Mouse (Mus musculus): ENCODE measurements around the gene Unc13b.
A peak's percentile ranks its signal among the peaks of the same experiment; 100 is the strongest.

Gene Unc13b

GRCm38 (mm10) chr4:43058753-43059654 lies at the start of gene Unc13b:
TSS of gene Unc13b (plus strand) at chr4:43058953.
- peak; percentile 96 for ATAC-seq (ENCODE audit: insufficient number of reproducible peaks, low FRiP score, low TSS enrichment)

- peak; percentile 84 for ATAC-seq (ENCODE audit: insufficient number of reproducible peaks, low FRiP score, low TSS enrichment)
Observed at GRCm38 (mm10) chr4:43010161-43011038, 48.4 kb upstream of the Unc13b start, which contains the start of gene Fancg. TSS of gene Fancg (minus strand) at chr4:43010506.

GRCm38 (mm10) chr4:43012091-43012490 lies 46.7 kb upstream of the Unc13b start:
- no peak for ATAC-seq (ENCODE audit: insufficient number of reproducible peaks, low FRiP score, low TSS enrichment)

GRCm38 (mm10) chr4:43018156-43018555 lies 40.6 kb upstream of the Unc13b start:
- ATAC-seq (ENCODE audit: insufficient number of reproducible peaks, low FRiP score, low TSS enrichment), result no peak

- ATAC-seq (ENCODE audit: insufficient number of reproducible peaks, low FRiP score, low TSS enrichment), result no peak
Observed at GRCm38 (mm10) chr4:43019176-43019575, 39.6 kb upstream of the Unc13b start.

- no peak for ATAC-seq (ENCODE audit: insufficient number of reproducible peaks, low FRiP score, low TSS enrichment)
Observed at GRCm38 (mm10) chr4:43019641-43020465, 38.9 kb upstream of the Unc13b start.

- ATAC-seq (ENCODE audit: insufficient number of reproducible peaks, low FRiP score, low TSS enrichment), result no peak
Observed at GRCm38 (mm10) chr4:43020876-43021275, 37.9 kb upstream of the Unc13b start.

GRCm38 (mm10) chr4:43021341-43021740 lies 37.4 kb upstream of the Unc13b start:
- no peak for ATAC-seq (ENCODE audit: insufficient number of reproducible peaks, low FRiP score, low TSS enrichment)

GRCm38 (mm10) chr4:43024673-43025072 lies 34.1 kb upstream of the Unc13b start:
- ATAC-seq (ENCODE audit: insufficient number of reproducible peaks, low FRiP score, low TSS enrichment), result no peak

- ATAC-seq (ENCODE audit: insufficient number of reproducible peaks, low FRiP score, low TSS enrichment), result peak; percentile 81
Observed at GRCm38 (mm10) chr4:43025084-43025960, 33.4 kb upstream of the Unc13b start, which contains the start of gene Pigo. TSS of gene Pigo (minus strand) at chr4:43025819.

- ATAC-seq (ENCODE audit: insufficient number of reproducible peaks, low FRiP score, low TSS enrichment), result no peak
Observed at GRCm38 (mm10) chr4:43029121-43029520, 29.6 kb upstream of the Unc13b start.

GRCm38 (mm10) chr4:43029749-43030148 lies 29.0 kb upstream of the Unc13b start:
- ATAC-seq (ENCODE audit: insufficient number of reproducible peaks, low FRiP score, low TSS enrichment), result no peak

- ATAC-seq (ENCODE audit: insufficient number of reproducible peaks, low FRiP score, low TSS enrichment), result no peak
Observed at GRCm38 (mm10) chr4:43030352-43030751, 28.4 kb upstream of the Unc13b start.

GRCm38 (mm10) chr4:43030780-43031230 lies 27.9 kb upstream of the Unc13b start:
- no peak; the same call in 1 of the 2 replicates for ATAC-seq (ENCODE audit: insufficient number of reproducible peaks, low FRiP score, low TSS enrichment)

- ATAC-seq (ENCODE audit: insufficient number of reproducible peaks, low FRiP score, low TSS enrichment), result peak; percentile 87
Observed at GRCm38 (mm10) chr4:43031237-43031995, 27.3 kb upstream of the Unc13b start, which contains the start of gene Stoml2. TSS of gene Stoml2 (minus strand) at chr4:43031710.

- ATAC-seq (ENCODE audit: insufficient number of reproducible peaks, low FRiP score, low TSS enrichment), result no peak
Observed at GRCm38 (mm10) chr4:43032501-43032900, 26.3 kb upstream of the Unc13b start.

GRCm38 (mm10) chr4:43033481-43033880 lies 25.3 kb upstream of the Unc13b start:
- no peak for ATAC-seq (ENCODE audit: insufficient number of reproducible peaks, low FRiP score, low TSS enrichment)

GRCm38 (mm10) chr4:43035851-43036250 lies 22.9 kb upstream of the Unc13b start:
- no peak for ATAC-seq (ENCODE audit: insufficient number of reproducible peaks, low FRiP score, low TSS enrichment)

All from cerebellum, adult (tissue).